Mouse (Mus musculus) myocyte (in vitro differentiated cells): ENCODE measurements around the gene Ppara.

Source experiments
- E2F4 ChIP-seq: IDR thresholded peaks from one replicate; pipeline ENCODE4 v1.6.1; 2011; ENCODE audit warnings: mild to moderate bottlenecking, control low read depth, moderate library complexity; ENCODE audit not compliant: insufficient read depth
- POLR2A ChIP-seq: IDR thresholded peaks from one replicate; pipeline ENCODE4 v1.6.1; 2011; ENCODE audit warnings: low read depth, mild to moderate bottlenecking, control low read depth, moderate library complexity; ENCODE audit not compliant: insufficient read length
- POLR2AphosphoS2 ChIP-seq: IDR thresholded peaks from one replicate; pipeline ENCODE4 v1.6.1; 2011; ENCODE audit warnings: low read depth, control low read depth; ENCODE audit not compliant: insufficient read length
- TCF12 ChIP-seq: IDR thresholded peaks from one replicate; pipeline ENCODE4 v1.6.1; 2011; ENCODE audit warnings: mild to moderate bottlenecking, control low read depth; ENCODE audit not compliant: poor library complexity, insufficient read depth, severe bottlenecking
- USF1 ChIP-seq: IDR thresholded peaks from one replicate; pipeline ENCODE4 v1.6.1; 2011; ENCODE audit warnings: low read depth, mild to moderate bottlenecking, control low read depth, moderate library complexity

DNA sequence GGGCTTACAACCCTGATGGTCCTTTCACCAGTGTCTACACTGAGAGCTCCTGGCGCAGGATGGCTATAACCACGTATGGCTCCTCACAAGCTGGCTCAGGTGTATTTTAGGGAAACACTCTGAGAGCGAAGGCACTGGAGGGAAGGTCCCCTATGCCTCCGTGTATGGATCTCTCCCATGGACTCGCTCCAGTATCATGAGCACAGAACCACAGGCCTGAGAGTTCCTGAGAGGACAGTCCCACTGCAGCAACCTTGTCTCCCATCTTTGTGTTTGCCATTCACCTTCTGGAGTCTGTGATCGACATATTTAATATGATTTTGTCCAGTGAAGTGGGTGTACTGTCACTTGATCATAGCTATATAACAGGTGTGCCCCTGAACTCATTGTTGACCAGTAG, 45.3 kb upstream of the Ppara start:
- no peak for TF ChIP-seq USF1
- peak; percentile 18 for TF ChIP-seq POLR2A
- TF ChIP-seq E2F4 = no peak
- no peak for TF ChIP-seq TCF12
- peak; percentile 58 for TF ChIP-seq POLR2AphosphoS2
